Mouse (Mus musculus) neutrophil, adult 83 days (primary cell): ENCODE measurements around the gene Smpx. TPM values are rescaled to one million over a fixed set of nuclear protein-coding genes. Genes with fewer than 3 reads are reported as not detected.

ENCODE experiments used
- total RNA-seq, 2 experiments: library from RNA; stranded (reverse); gene quantifications; one replicate each; pipeline ENCODE4 v1.2.4; 2023

The Smpx gene
- total RNA-seq = not detected

DNA sequence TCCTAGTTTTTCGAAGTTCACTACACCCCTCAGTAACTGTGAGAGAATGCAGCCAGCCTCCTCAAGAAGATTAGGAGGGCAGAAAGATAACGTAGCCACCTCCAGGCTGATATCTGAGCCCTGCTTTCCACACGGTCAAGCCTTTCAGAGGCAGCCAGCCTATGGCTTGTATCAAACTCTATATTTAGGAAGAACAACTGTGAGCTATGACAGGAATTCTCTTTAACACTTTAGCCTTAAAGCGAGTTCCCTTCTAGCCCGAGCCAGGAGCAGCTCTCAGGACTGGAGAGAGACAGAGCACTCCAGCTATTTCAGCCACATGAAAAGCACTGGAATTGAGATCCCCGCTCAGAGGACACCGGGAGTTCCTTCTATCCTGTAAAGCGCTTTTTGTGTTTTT, at the start of gene Smpx:
TSS of gene Smpx (plus strand) at position 49 of the 400 bp plus-strand sequence.

Other genes with a start within 250 kb of the Smpx start
- 10 to 100 TPM; 11.6 to 14.8 TPM for gene Sms, start 206.6 kb upstream of the Smpx start, total RNA-seq
- gene Yy2, start 129.9 kb upstream of the Smpx start, total RNA-seq = under 1 TPM in 1 of 2 experiments, not detected in 1; 0.46 TPM
- 10 to 100 TPM in 1 of 2 experiments, 1 to 10 TPM in 1; 9.6 to 11.0 TPM for gene Mbtps2, start 100.2 kb upstream of the Smpx start, total RNA-seq
- not detected for gene Klhl34, start 119.5 kb downstream of the Smpx start, total RNA-seq